Mouse (Mus musculus) limb, embryonic 15.5 days (tissue): ENCODE data around the gene Slc23a2. TPM values are rescaled to one million over a fixed set of nuclear protein-coding genes. Genes with fewer than 3 reads are reported as not detected.

ENCODE experiments used
- ATAC-seq: fragments of 200-750 bp; cut with Nextera tagmentation; 2 replicates; pipeline ENCODE4 v1.8.0; 2017; ENCODE audit warnings: low read depth, moderate TSS enrichment; ENCODE audit not compliant: insufficient number of reproducible peaks, low FRiP score, low TSS enrichment
- H3K27ac ChIP-seq: fragments of 300-500 bp; sonication (generic); 2 replicates; pipeline ENCODE4 v1.5.1; 2015; ENCODE audit warnings: moderate library complexity, mild to moderate bottlenecking, inconsistent platforms
- H3K27me3 ChIP-seq: fragments of 300-500 bp; sonication (generic); 2 replicates; pipeline ENCODE4 v1.6.1; 2015; ENCODE audit warnings: inconsistent platforms
- H3K36me3 ChIP-seq: fragments of 300-500 bp; sonication (generic); 2 replicates; pipeline ENCODE4 v1.6.1; 2015; ENCODE audit warnings: inconsistent platforms
- H3K4me1 ChIP-seq: fragments of 300-500 bp; sonication (generic); 2 replicates; pipeline ENCODE4 v1.6.1; 2015; ENCODE audit warnings: inconsistent platforms
- H3K4me2 ChIP-seq: fragments of 300-500 bp; sonication (generic); 2 replicates; pipeline ENCODE4 v1.6.1; 2015; ENCODE audit warnings: mild to moderate bottlenecking, inconsistent platforms
- H3K4me3 ChIP-seq: fragments of 300-500 bp; sonication (generic); 2 replicates; pipeline ENCODE4 v1.5.1; 2015; ENCODE audit warnings: mild to moderate bottlenecking, inconsistent platforms
- H3K9ac ChIP-seq: fragments of 300-500 bp; sonication (generic); 2 replicates; pipeline ENCODE4 v1.6.1; 2015; ENCODE audit warnings: inconsistent platforms
- H3K9me3 ChIP-seq: fragments of 300-500 bp; sonication (generic); 2 replicates; pipeline ENCODE4 v1.6.1; 2016; ENCODE audit warnings: inconsistent platforms
- WGBS: fragments of 180-500 bp; shearing (Covaris S2); methylation state at CpG from one replicate; pipeline ENCODE4 v1.1.7; 2015; 5-methylcytosine and 5-hydroxymethylcytosine counted together
- polyA plus RNA-seq: library from polyadenylated mRNA; unstranded; fragments of >200 nt; fragmentation: Nextera tagmentation; extraction: Ambion mirVana; gene quantifications from 2 replicates; pipeline ENCODE4 v1.2.1, GENCODE M21; 2015

Gene Slc23a2
- polyA plus RNA-seq, 1 experiment from 2014 or later = 11.5 TPM

- 87% methylated on average over 4 of the region's 4 CpGs for WGBS
- Histone ChIP-seq H3K4me1 (peaks cover 4% of the 10 kb centered on the region; the same call in 1 of the 2 replicates), H3K36me3 (no peaks in the 10 kb centered on the region), H3K27ac (no peak overlapping the region), H3K27me3 (no peaks in the 10 kb centered on the region), H3K4me2 (no peak overlapping the region), H3K9ac (no peak overlapping the region), H3K4me3 (no peak overlapping the region), H3K9me3 (no peaks in the 10 kb centered on the region)
- ATAC-seq = no peak
These were observed 131.8 kb downstream of the Slc23a2 start for GRCm38 (mm10) chr2:132013152-132013551.

DNA sequence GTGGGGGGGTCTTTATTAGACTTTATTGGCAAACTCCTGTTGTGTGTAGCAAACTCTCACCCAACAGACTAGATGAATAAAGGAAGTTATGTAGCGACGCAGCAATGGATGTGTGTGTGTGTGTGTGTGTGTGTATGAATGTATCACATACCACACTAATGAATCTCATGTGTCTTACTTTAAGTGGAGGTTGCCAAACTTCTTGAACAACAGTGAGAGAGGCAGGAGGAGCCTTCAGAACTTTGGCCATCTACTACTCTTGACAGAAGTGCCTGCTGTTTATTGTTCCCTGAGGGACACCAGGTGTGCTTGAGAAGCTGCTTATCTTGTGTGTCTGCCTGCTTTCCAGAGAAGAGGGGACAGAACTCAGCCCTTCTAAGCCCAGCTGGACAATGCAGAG, 134.1 kb downstream of the Slc23a2 start:
- H3K27me3 ChIP-seq = no peaks in the 10 kb centered on the region
- H3K4me3 ChIP-seq = no peak overlapping the region
- H3K4me1 ChIP-seq = peaks cover 22% of the 10 kb centered on the region
- whole genome bisulfite sequencing = 58% methylated on average over 2 of the region's 2 CpGs
- no peak for ATAC-seq
- no peak overlapping the region for H3K4me2 ChIP-seq
- H3K9ac ChIP-seq = no peak overlapping the region
- no peak overlapping the region for H3K27ac ChIP-seq
- no peaks in the 10 kb centered on the region for H3K9me3 ChIP-seq
- no peaks in the 10 kb centered on the region for H3K36me3 ChIP-seq

GRCm38 (mm10) chr2:132008186-132008585, 136.7 kb downstream of the Slc23a2 start:
- H3K9ac ChIP-seq = no peak overlapping the region
- H3K9me3 ChIP-seq = no peaks in the 10 kb centered on the region
- no peak overlapping the region for H3K4me3 ChIP-seq
- no peaks in the 10 kb centered on the region for H3K27me3 ChIP-seq
- peaks cover 42% of the 10 kb centered on the region for H3K4me1 ChIP-seq
- no peak overlapping the region for H3K4me2 ChIP-seq
- peak overlapping the region; percentile 54; the same call in 1 of the 2 replicates for H3K27ac ChIP-seq
- 0 out of 2 replicates have a peak, but pooled peaks cover 4% of the 10 kb centered on the region for H3K36me3 ChIP-seq
- WGBS = 27% methylated on average over 4 of the region's 4 CpGs
- ATAC-seq = no peak

- WGBS = 35% methylated on average over 6 of the region's 6 CpGs
- H3K27ac ChIP-seq = peak overlapping the region; percentile 79
These were observed 137.5 kb downstream of the Slc23a2 start for GRCm38 (mm10) chr2:132007475-132007819.

GRCm38 (mm10) chr2:132006561-132007474, 138.1 kb downstream of the Slc23a2 start:
- 59% methylated on average over 18 of the region's 18 CpGs for WGBS
- H3K27ac ChIP-seq = peak overlapping the region; percentile 79
- H3K9ac ChIP-seq = no peak overlapping the region
- 0 out of 2 replicates have a peak, but pooled peaks cover 4% of the 10 kb centered on the region for H3K36me3 ChIP-seq
- H3K27me3 ChIP-seq = no peaks in the 10 kb centered on the region
- H3K4me3 ChIP-seq = no peak overlapping the region
- H3K9me3 ChIP-seq = no peaks in the 10 kb centered on the region
- H3K4me1 ChIP-seq = peaks cover 42% of the 10 kb centered on the region
- H3K4me2 ChIP-seq = no peak overlapping the region
- ATAC-seq = peak; percentile 89

More at GRCm38 (mm10) chr2:132007475-132007819, 137.5 kb downstream of the Slc23a2 start:
- ATAC-seq = no peak
- Histone ChIP-seq H3K9me3 (no peaks in the 10 kb centered on the region), H3K4me2 (no peak overlapping the region), H3K27me3 (no peaks in the 10 kb centered on the region), H3K4me1 (peaks cover 42% of the 10 kb centered on the region), H3K4me3 (no peak overlapping the region), H3K9ac (no peak overlapping the region), H3K36me3 (0 out of 2 replicates have a peak, but pooled peaks cover 4% of the 10 kb centered on the region)

GRCm38 (mm10) chr2:132005445-132005844, 139.5 kb downstream of the Slc23a2 start:
- H3K4me3 ChIP-seq = no peak overlapping the region
- 0 out of 2 replicates have a peak, but pooled peaks cover 4% of the 10 kb centered on the region for H3K36me3 ChIP-seq
- peak overlapping the region; percentile 79 for H3K27ac ChIP-seq
- no peaks in the 10 kb centered on the region for H3K9me3 ChIP-seq
- H3K4me2 ChIP-seq = no peak overlapping the region
- H3K4me1 ChIP-seq = peaks cover 42% of the 10 kb centered on the region
- no peaks in the 10 kb centered on the region for H3K27me3 ChIP-seq
- ATAC-seq = no peak
- H3K9ac ChIP-seq = no peak overlapping the region
- 56% methylated on average over 4 of the region's 4 CpGs for WGBS

GRCm38 (mm10) chr2:132004495-132005136, 140.3 kb downstream of the Slc23a2 start:
- H3K4me1 ChIP-seq = peaks cover 42% of the 10 kb centered on the region
- no peak overlapping the region for H3K4me3 ChIP-seq
- H3K36me3 ChIP-seq = 0 out of 2 replicates have a peak, but pooled peaks cover 4% of the 10 kb centered on the region
- H3K4me2 ChIP-seq = no peak overlapping the region
- no peak for ATAC-seq
- H3K9ac ChIP-seq = no peak overlapping the region
- no peak overlapping the region for H3K27ac ChIP-seq
- 53% methylated on average over 9 of the region's 9 CpGs for WGBS
- no peaks in the 10 kb centered on the region for H3K9me3 ChIP-seq
- no peaks in the 10 kb centered on the region for H3K27me3 ChIP-seq

GRCm38 (mm10) chr2:132003916-132004315, 141.0 kb downstream of the Slc23a2 start:
- no peak overlapping the region for H3K4me3 ChIP-seq
- ATAC-seq = no peak
- no peak overlapping the region for H3K9ac ChIP-seq
- H3K4me1 ChIP-seq = peaks cover 42% of the 10 kb centered on the region
- no peak overlapping the region for H3K27ac ChIP-seq
- 62% methylated on average over 5 of the region's 5 CpGs for WGBS
- H3K4me2 ChIP-seq = no peak overlapping the region
- H3K36me3 ChIP-seq = peaks cover 8% of the 10 kb centered on the region; the same call in 1 of the 2 replicates
- H3K9me3 ChIP-seq = no peaks in the 10 kb centered on the region
- no peaks in the 10 kb centered on the region for H3K27me3 ChIP-seq

Other genes starting within 250 kb of the Slc23a2 start
- 59.1 and 64.1 TPM in 2 replicates for gene Prnp, start 235.2 kb downstream of the Slc23a2 start, polyA plus RNA-seq
- not detected in 2 replicates for gene Prn, start 235.2 kb downstream of the Slc23a2 start, polyA plus RNA-seq
- gene Prnd, start 194.2 kb downstream of the Slc23a2 start, polyA plus RNA-seq = 49.7 and 54.0 TPM in 2 replicates
- gene Rassf2, start 114.8 kb downstream of the Slc23a2 start, polyA plus RNA-seq = 16.2 and 18.4 TPM in 2 replicates
- 50.1 and 52.4 TPM in 2 replicates for gene Tmem230, start 102.7 kb upstream of the Slc23a2 start, polyA plus RNA-seq
- gene Pcna, start 108.2 kb upstream of the Slc23a2 start, polyA plus RNA-seq = 204 and 210 TPM in 2 replicates
- gene Cds2, start 118.0 kb upstream of the Slc23a2 start, polyA plus RNA-seq = 19.4 and 22.9 TPM in 2 replicates
- gene Prokr2, start 240.3 kb upstream of the Slc23a2 start, polyA plus RNA-seq = 2.4 and 4.2 TPM in 2 replicates